Mouse (Mus musculus): ENCODE results near the gene Sf3b3. TPM values are rescaled to one million over a fixed set of nuclear protein-coding genes. Genes with fewer than 3 reads are reported as not detected.

Sf3b3 gene
- polyA plus RNA-seq, 1 experiment from 2014 or later: 92.8 TPM

GRCm38 (mm10) chr8:110764671-110765070 is 81.9 kb downstream of the Sf3b3 start:
- no peak overlapping the region for H3K9ac ChIP-seq (ENCODE audit: low read depth, low read length)
- no peak overlapping the region for H3K4me2 ChIP-seq
- no peaks in the 10 kb centered on the region for H3K27me3 ChIP-seq (ENCODE audit: control insufficient read depth, insufficient read depth, low read length)
- no peaks in the 10 kb centered on the region for H3K4me1 ChIP-seq (ENCODE audit: control insufficient read depth, insufficient read depth, low read length)
- H3K9me3 ChIP-seq (replicated peaks; ENCODE audit: control insufficient read depth, low read length): no peaks in the 10 kb centered on the region
- ATAC-seq (replicated peaks; ENCODE audit: insufficient number of reproducible peaks, low FRiP score, low TSS enrichment): no peak
- WGBS (ENCODE audit: insufficient replicate concordance): 73% methylated on average over 3 of the region's 3 CpGs
- no peak overlapping the region for H3K4me3 ChIP-seq (ENCODE audit: low read depth, low read length)
- no peaks in the 10 kb centered on the region for H3K36me3 ChIP-seq (ENCODE audit: control insufficient read depth, insufficient read depth, low read length)
- no peak overlapping the region for H3K27ac ChIP-seq (ENCODE audit: low read depth, low read length)

DNA sequence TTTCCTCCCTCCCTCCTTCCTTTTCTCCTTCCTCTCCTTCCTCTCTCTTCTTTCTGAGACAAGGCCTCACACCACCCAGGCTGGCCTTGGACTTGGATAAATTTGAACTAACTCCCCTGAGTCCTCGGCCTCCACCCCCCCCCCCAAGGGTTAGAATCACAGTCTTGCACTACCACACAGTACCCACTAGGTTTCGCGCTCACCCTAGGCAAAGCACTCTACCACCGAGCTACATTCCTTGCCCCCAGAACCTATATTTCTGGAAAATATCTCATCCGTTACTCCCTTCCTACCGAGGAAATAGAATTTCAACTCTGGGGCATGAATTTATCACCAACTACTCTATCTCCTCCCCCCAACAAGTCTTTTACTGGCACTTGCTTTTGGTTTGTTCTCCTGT is 84.6 kb downstream of the Sf3b3 start:
- Histone ChIP-seq H3K36me3 (ENCODE audit: control insufficient read depth, insufficient read depth, low read length) (no peaks in the 10 kb centered on the region), H3K9me3 (replicated peaks; ENCODE audit: control insufficient read depth, low read length) (no peaks in the 10 kb centered on the region), H3K27me3 (ENCODE audit: control insufficient read depth, insufficient read depth, low read length) (no peaks in the 10 kb centered on the region), H3K9ac (ENCODE audit: low read depth, low read length) (no peak overlapping the region), H3K4me2 (no peak overlapping the region), H3K4me3 (ENCODE audit: low read depth, low read length) (no peak overlapping the region), H3K4me1 (ENCODE audit: control insufficient read depth, insufficient read depth, low read length) (no peaks in the 10 kb centered on the region), H3K27ac (ENCODE audit: low read depth, low read length) (no peak overlapping the region)
- WGBS (ENCODE audit: insufficient replicate concordance): 63% methylated on average over 6 of the region's 6 CpGs
- ATAC-seq (replicated peaks; ENCODE audit: insufficient number of reproducible peaks, low FRiP score, low TSS enrichment): no peak

- no peak for ATAC-seq (replicated peaks; ENCODE audit: insufficient number of reproducible peaks, low FRiP score, low TSS enrichment)
- no peaks in the 10 kb centered on the region for H3K9me3 ChIP-seq (replicated peaks; ENCODE audit: control insufficient read depth, low read length)
Measured at GRCm38 (mm10) chr8:110761185-110761584, 85.4 kb downstream of the Sf3b3 start.

DNA sequence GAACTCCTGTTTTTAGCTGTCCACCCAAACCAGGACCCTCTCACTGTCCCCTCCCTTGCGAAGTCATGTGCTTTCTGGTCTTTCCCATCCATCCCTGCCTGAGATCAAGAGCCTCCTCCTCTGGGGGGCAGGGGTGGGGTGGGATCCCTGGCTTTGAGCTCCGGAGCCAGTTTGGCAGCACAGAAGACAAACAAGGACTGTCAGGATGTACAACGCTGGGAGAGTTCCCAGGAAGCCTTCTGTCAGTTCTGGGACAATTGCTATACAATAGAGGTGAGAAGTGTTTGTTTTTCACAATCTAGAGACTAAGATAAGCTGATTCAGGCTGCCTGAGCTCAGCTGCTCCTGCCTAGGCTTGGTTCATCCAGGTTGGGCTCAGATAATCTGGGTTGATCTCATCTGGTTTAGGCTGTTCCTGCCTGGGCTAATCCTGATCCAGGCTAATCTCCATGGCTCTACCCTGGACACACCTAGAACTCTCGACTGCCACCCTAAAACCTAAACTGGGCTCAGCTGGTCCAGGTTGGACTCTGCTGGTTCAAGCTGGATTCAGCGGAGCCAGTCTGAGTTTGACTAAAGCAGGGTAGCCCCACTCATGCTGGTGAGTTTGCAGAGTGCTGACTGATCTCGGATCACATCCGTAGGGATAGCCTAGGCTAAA is 86.2 kb downstream of the Sf3b3 start:
- Histone ChIP-seq H3K9me3 (replicated peaks; ENCODE audit: control insufficient read depth, low read length) (no peaks in the 10 kb centered on the region), H3K4me1 (ENCODE audit: control insufficient read depth, insufficient read depth, low read length) (no peaks in the 10 kb centered on the region), H3K4me2 (no peak overlapping the region), H3K9ac (ENCODE audit: low read depth, low read length) (no peak overlapping the region), H3K27ac (ENCODE audit: low read depth, low read length) (no peak overlapping the region), H3K27me3 (ENCODE audit: control insufficient read depth, insufficient read depth, low read length) (no peaks in the 10 kb centered on the region), H3K4me3 (ENCODE audit: low read depth, low read length) (no peak overlapping the region), H3K36me3 (ENCODE audit: control insufficient read depth, insufficient read depth, low read length) (no peaks in the 10 kb centered on the region)
- WGBS (ENCODE audit: insufficient replicate concordance): 56% methylated on average over 7 of the region's 7 CpGs
- no peak for ATAC-seq (replicated peaks; ENCODE audit: insufficient number of reproducible peaks, low FRiP score, low TSS enrichment)

More at GRCm38 (mm10) chr8:110761185-110761584, 85.4 kb downstream of the Sf3b3 start:
- H3K4me1 ChIP-seq (ENCODE audit: control insufficient read depth, insufficient read depth, low read length): no peaks in the 10 kb centered on the region
- 40% methylated on average over 5 of the region's 5 CpGs for WGBS (ENCODE audit: insufficient replicate concordance)
- H3K4me3 ChIP-seq (ENCODE audit: low read depth, low read length): no peak overlapping the region
- no peak overlapping the region for H3K4me2 ChIP-seq
- H3K27ac ChIP-seq (ENCODE audit: low read depth, low read length): no peak overlapping the region
- no peaks in the 10 kb centered on the region for H3K27me3 ChIP-seq (ENCODE audit: control insufficient read depth, insufficient read depth, low read length)
- H3K9ac ChIP-seq (ENCODE audit: low read depth, low read length): no peak overlapping the region
- H3K36me3 ChIP-seq (ENCODE audit: control insufficient read depth, insufficient read depth, low read length): no peaks in the 10 kb centered on the region

Other genes starting within 250 kb of the Sf3b3 start
- 21.6 and 22.7 TPM in 2 replicates for gene Vac14, start 228.2 kb downstream of the Sf3b3 start, polyA plus RNA-seq (2014; fragmentation: Nextera tagmentation; extraction: Ambion mirVana)
- 9.2 and 9.5 TPM in 2 replicates for gene Mtss1l, start 125.3 kb downstream of the Sf3b3 start, polyA plus RNA-seq (2014; fragmentation: Nextera tagmentation; extraction: Ambion mirVana)
- gene Il34, start 40.9 kb downstream of the Sf3b3 start, polyA plus RNA-seq (2014; fragmentation: Nextera tagmentation; extraction: Ambion mirVana): 0.36 TPM in 1 of 2 replicates, not detected in the other
- gene Cog4, start 187 bp downstream of the Sf3b3 start, polyA plus RNA-seq (2014; fragmentation: Nextera tagmentation; extraction: Ambion mirVana): 62.8 and 64.2 TPM in 2 replicates
- gene Fuk, start 55.7 kb upstream of the Sf3b3 start, polyA plus RNA-seq (2014; fragmentation: Nextera tagmentation; extraction: Ambion mirVana): 5.1 and 5.7 TPM in 2 replicates
- 11.9 TPM in 2 replicates for gene St3gal2, start 73.1 kb upstream of the Sf3b3 start, polyA plus RNA-seq (2014; fragmentation: Nextera tagmentation; extraction: Ambion mirVana)
- 23.4 and 27.2 TPM in 2 replicates for gene Ddx19a, start 151.0 kb upstream of the Sf3b3 start, polyA plus RNA-seq (2014; fragmentation: Nextera tagmentation; extraction: Ambion mirVana)
- 3.8 and 4.8 TPM in 2 replicates for gene Ddx19b, start 185.0 kb upstream of the Sf3b3 start, polyA plus RNA-seq (2014; fragmentation: Nextera tagmentation; extraction: Ambion mirVana)
- 40.9 and 47.3 TPM in 2 replicates for gene Aars, start 186.4 kb upstream of the Sf3b3 start, polyA plus RNA-seq (2014; fragmentation: Nextera tagmentation; extraction: Ambion mirVana)
- 11.3 and 18.4 TPM in 2 replicates for gene Exosc6, start 209.6 kb upstream of the Sf3b3 start, polyA plus RNA-seq (2014; fragmentation: Nextera tagmentation; extraction: Ambion mirVana)
- gene Clec18a, start 245.6 kb upstream of the Sf3b3 start, polyA plus RNA-seq (2014; fragmentation: Nextera tagmentation; extraction: Ambion mirVana): not detected in 2 replicates
- 6.3 and 8.2 TPM in 2 replicates for gene Pdpr, start 247.8 kb upstream of the Sf3b3 start, polyA plus RNA-seq (2014; fragmentation: Nextera tagmentation; extraction: Ambion mirVana)

All from heart, embryonic 11.5 days (tissue).